8 mouse cellular contexts compared by ENCODE assay signal in the genomic region with DNA sequence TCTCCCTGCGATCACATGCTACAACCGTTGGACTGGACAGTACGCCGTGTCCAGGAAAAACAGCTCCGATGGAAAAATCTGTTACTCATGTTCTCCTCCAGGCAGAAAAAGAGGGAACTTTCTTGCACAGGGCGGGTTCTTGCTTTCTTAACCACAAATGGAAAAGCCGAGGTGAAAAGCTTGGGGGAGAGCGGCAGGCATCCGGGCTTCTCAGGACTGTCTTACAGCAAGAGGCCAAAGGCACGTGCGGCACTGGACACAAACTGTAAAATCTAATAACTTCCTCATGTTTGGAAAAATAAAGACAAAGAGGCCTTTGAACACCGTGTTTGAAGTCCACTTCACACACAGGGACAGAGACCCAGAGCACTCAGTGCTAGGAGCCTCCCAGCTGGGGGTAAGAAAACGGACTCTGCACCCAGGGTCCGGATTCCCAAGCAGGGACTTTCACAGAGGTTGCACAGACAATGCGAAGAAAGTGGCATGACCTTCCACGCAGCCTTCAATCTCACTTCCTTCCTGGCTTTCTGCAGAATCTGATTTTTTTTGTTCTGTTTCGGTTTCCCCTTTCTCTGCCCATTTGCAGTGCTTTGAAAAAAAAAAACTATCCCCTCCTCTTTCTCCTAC.
DNase-seq lines count a peak whose midpoint lies in the region; ATAC-seq and TF ChIP-seq lines count a peak whose summit lies in the region.

No protein-coding gene starts in this region.

- 45% methylated on average over 17 of the region's 17 CpGs for WGBS in intestine, postnatal 0 days
- WGBS in liver, embryonic 16.5 days (ENCODE audit: insufficient replicate concordance), result 15% methylated on average over 17 of the region's 17 CpGs

- H3K27me3 ChIP-seq in intestine, postnatal 0 days (replicated peaks; ENCODE audit: control insufficient read depth, insufficient read depth, low read length), result no peaks in the 10 kb centered on the region
- no peaks in the 10 kb centered on the region for H3K27me3 ChIP-seq in liver, embryonic 16.5 days (ENCODE audit: control insufficient read depth, insufficient read depth, low read depth, low read length)

- no peak for TF ChIP-seq CTCF in left cerebral cortex, adult 2 months (IDR thresholded peaks at IDR 0.05)
- no peak for TF ChIP-seq CTCF in intestine, postnatal 0 days (IDR thresholded peaks at IDR 0.05; ENCODE audit: low read depth)

- no peaks in the 10 kb centered on the region for H3K4me1 ChIP-seq in intestine, postnatal 0 days (replicated peaks; ENCODE audit: control insufficient read depth, insufficient read depth, low read length)
- no peaks in the 10 kb centered on the region for H3K4me1 ChIP-seq in liver, embryonic 16.5 days (ENCODE audit: control insufficient read depth, low read depth, low read length)

- intact Hi-C loops in left cerebral cortex, adult 2 months (cut with DNase I), result no loop called here
- intact Hi-C loops in left cerebral cortex, postnatal 4 days (cut with DNase I), result no loop called here

- H3K36me3 ChIP-seq in intestine, postnatal 0 days (ENCODE audit: control insufficient read depth, insufficient read depth), result no peaks in the 10 kb centered on the region
- H3K36me3 ChIP-seq in liver, embryonic 16.5 days (ENCODE audit: control insufficient read depth, insufficient read depth), result no peaks in the 10 kb centered on the region

- peak; percentile 68; the same call in 1 of the 2 replicates for ATAC-seq in intestine, postnatal 0 days
- ATAC-seq in liver, embryonic 16.5 days (ENCODE audit: low read depth), result peak; percentile 24; the same call in 1 of the 2 replicates

- H3K9me3 ChIP-seq in intestine, postnatal 0 days (ENCODE audit: control insufficient read depth), result no peaks in the 10 kb centered on the region
- H3K9me3 ChIP-seq in liver, embryonic 16.5 days (replicated peaks; ENCODE audit: control insufficient read depth, low read length), result no peaks in the 10 kb centered on the region

- DNase-seq in left cerebral cortex, adult 2 months (ENCODE audit: extremely low spot score in 1 of 2, low spot score in 2 of 2), result no peak
- no peak for DNase-seq in left cerebral cortex, postnatal 4 days
- DNase-seq in gastrocnemius, postnatal 10 days, result peak; percentile 25
- DNase-seq in right cerebral cortex, adult 18-20 months, result no peak
- DNase-seq in thymus, postnatal 0 days (ENCODE audit: low spot score), result no peak
- no peak for DNase-seq in left cerebral cortex, adult 9 months (ENCODE audit: low spot score in 2 of 2)

- no peak overlapping the region for H3K9ac ChIP-seq in intestine, postnatal 0 days (ENCODE audit: low read depth, low read length)
- no peak overlapping the region for H3K9ac ChIP-seq in liver, embryonic 16.5 days (ENCODE audit: low read depth, low read length)

- peak overlapping the region; percentile 13 for H3K27ac ChIP-seq in left cerebral cortex, adult 2 months
- no peak overlapping the region for H3K27ac ChIP-seq in intestine, postnatal 0 days (ENCODE audit: low read depth, low read length)
- H3K27ac ChIP-seq in liver, embryonic 16.5 days (ENCODE audit: low read length), result peak overlapping the region; percentile 47; the same call in 1 of the 2 replicates

- H3K4me3 ChIP-seq in left cerebral cortex, adult 2 months, result no peak overlapping the region
- no peak overlapping the region for H3K4me3 ChIP-seq in intestine, postnatal 0 days (ENCODE audit: low read depth, low read length)
- H3K4me3 ChIP-seq in liver, embryonic 16.5 days (ENCODE audit: low read depth, low read length), result no peak overlapping the region

- H3K4me2 ChIP-seq in intestine, postnatal 0 days (replicated peaks; ENCODE audit: low read depth), result no peak overlapping the region
- H3K4me2 ChIP-seq in liver, embryonic 16.5 days (ENCODE audit: low read depth, low read length), result peak overlapping the region; percentile 14; the same call in 1 of the 2 replicates
